Mouse (Mus musculus) kidney, adult 2 months (tissue): Measurements from ENCODE around the gene Ccdc65.

Experiments
- CTCF ChIP-seq: fragments of 200-500 bp; conservative IDR thresholded peaks from 2 replicates; pipeline ENCODE4 v1.5.1; 2011; ENCODE audit warnings: low read depth, mild to moderate bottlenecking, control low read depth, low read length, moderate library complexity, mixed read lengths; ENCODE audit not compliant: insufficient read depth, insufficient read length
- POLR2A ChIP-seq: fragments of 200-500 bp; IDR thresholded peaks from one replicate; pipeline ENCODE4 v1.6.1; 2011; ENCODE audit warnings: low read depth, low read length, control low read depth

- TF ChIP-seq POLR2A (no peak), CTCF (peak; percentile 81)
These were observed 8.6 kb upstream of the Ccdc65 start for GRCm38 (mm10) chr15:98699190-98700105.
